Mouse (Mus musculus): ENCODE measurements around the gene Nphp3. TPM values are rescaled to one million over a fixed set of nuclear protein-coding genes. Genes with fewer than 3 reads are reported as not detected.

Nphp3 gene
- 8.6 and 13.3 TPM in 2 replicates for polyA plus RNA-seq (2012; rRNA removed)

DNA sequence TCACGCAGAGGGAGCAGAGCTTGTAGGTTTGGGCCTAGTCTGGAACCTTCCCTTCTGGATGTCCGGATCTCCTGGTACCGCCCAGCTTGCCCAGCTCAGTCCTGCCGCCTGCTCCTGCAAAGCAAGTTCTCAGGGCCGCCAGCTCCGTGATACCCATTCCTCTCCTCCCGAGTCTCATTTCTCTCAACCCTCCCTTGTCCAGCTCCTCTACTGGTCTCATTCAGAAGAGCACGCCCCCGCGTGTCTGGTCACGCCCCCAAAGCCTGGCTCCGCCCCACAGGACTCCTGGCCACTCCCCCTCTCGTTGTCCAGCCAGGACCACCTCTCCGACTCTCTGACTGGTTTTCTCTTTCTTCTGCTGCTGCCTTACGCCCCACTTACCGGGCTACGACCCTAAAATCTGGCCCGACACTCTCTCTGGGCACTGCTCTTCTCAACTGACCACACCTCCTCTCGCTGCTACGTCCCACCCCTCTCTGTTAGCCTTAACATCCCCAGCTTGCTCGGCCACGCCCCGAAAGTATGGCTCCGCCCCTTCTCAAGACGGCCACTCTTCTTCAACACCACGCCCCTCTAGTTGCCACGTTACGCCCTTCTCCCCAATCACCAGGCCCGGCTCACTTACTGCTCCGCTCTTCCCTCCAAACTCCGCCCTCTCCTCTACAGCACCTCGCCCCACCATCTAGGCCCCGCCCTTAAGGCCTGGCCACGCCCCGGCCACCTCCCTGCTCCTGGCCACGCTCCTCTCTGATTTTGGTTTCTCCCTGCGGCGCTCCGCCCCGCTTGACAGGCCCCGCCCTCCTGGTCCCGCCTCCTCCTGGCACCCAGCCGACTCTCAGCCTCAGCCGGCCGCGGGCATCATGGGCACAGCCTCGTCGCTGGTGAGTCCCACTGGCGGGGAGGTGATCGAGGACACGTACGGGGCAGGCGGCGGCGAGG lies at the start of gene Nphp3:
TSS of gene Nphp3 (plus strand) at position 624 of the 939 bp plus-strand sequence.

DNA sequence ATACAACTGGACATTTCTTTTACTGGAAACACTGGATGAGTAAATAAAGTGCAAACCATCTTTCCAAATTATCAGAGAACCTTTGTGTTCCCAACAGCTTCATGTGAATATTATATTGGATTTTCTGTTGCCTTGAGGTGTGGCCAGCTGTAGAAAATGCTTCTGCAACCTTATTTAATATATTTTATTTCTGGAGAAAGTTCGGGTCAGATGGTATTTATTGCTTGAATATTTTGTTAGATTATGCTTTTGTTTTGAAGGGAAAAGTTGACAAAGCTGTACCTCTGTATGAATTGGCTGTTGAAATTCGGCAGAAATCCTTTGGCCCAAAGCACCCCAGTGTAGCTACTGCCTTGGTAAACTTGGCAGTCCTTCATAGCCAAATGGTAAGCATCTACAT lies 38.0 kb downstream of the Nphp3 start, which contains the start of gene Gm28305:
TSS of gene Gm28305 (plus strand) at position 301 of the 400 bp plus-strand sequence.

DNA sequence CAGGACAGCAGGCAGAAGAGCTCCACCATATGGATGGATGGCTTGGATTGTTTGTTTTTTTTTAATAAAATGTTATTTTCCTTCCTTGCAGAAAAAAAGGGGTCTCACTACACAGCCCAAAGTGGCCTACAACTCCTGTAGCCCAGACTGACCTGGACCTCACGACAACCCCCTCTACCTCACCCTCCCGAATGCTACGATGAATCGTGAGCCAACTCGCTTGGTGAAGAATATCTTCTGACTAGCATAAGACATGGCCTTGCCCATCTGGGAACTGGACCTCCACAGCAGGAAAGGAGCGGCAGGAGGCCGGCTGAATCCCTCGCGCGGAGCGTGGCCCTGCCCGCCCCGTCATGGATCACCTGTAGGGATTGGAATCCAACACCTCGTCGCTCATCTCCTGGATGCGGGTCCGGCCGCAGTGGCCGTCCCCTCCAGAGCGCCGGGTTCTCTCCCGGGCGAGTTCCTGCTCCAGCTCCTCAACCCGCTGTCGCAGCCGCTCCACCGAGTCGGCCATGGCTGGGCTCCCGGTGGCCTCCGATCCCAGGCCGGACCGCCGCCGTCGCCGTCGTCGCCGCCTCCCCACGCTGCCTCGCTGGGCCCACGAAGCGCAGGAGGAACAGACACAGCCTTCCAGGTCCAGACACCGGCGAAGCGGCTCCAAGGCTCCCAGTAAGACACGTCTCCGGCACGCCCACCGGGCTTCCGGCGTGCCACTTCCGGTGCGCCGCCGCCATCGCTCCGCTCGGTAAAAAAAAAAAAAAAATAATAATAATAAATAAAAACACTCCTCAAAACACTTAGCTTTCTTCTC lies 60.3 kb downstream of the Nphp3 start, which contains the start of gene Uba5:
TSS of gene Uba5 (minus strand) at position 705 of the 814 bp plus-strand sequence.

DNA sequence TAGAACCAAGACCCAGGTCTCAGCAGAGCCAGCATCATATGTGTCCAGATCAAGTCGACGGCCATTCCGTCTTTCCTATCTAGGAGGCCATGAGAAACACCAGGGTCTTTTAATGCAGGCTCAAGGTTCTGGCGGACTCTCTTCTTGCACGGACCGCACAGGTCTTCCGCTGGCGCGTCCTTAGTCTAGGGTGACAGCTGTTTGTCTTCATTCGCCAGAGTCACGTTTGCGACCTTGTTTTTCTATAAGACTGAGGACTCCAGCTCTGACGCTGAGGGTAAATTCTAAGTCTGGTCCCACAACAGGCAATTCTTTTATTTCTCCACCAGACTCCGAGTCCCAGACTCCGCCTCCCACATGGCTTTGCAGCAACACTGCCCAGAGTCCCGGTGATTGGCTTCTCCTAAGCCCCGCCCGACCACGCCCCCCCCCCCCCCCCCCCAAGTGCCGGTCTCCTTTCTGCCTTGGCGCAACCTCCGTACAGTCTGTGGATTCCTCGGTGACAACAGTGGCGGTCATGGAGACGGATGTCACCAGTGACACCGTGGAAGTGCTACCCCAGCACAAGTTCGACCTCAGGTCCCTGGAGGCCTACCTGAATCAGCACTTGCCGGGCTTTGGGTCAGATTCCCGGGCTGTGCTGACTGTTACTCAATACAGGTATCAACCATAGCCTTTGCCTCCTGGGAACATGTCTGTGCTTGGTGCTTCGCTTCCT lies 61.1 kb downstream of the Nphp3 start, which contains the start of gene Acad11:
TSS of gene Acad11 (plus strand) at position 134 of the 718 bp plus-strand sequence.

Other genes starting within 250 kb of the Nphp3 start
- 5.1 and 10.7 TPM in 2 replicates for gene Tmem108, start 240.7 kb upstream of the Nphp3 start, polyA plus RNA-seq (2012; rRNA removed)
- gene Gm28305, start 38.1 kb downstream of the Nphp3 start, polyA plus RNA-seq (2012; rRNA removed), result not detected in 2 replicates
- gene Uba5, start 60.6 kb downstream of the Nphp3 start, polyA plus RNA-seq (2012; rRNA removed), result 65.1 and 73.0 TPM in 2 replicates
- 7.9 and 9.9 TPM in 2 replicates for gene Acad11, start 60.8 kb downstream of the Nphp3 start, polyA plus RNA-seq (2012; rRNA removed)
- gene Ackr4, start 124.4 kb downstream of the Nphp3 start, polyA plus RNA-seq (2012; rRNA removed), result 0.10 TPM in 1 of 2 replicates, not detected in the other